Mouse (Mus musculus): ENCODE data around the gene Zcchc2.

DNA sequence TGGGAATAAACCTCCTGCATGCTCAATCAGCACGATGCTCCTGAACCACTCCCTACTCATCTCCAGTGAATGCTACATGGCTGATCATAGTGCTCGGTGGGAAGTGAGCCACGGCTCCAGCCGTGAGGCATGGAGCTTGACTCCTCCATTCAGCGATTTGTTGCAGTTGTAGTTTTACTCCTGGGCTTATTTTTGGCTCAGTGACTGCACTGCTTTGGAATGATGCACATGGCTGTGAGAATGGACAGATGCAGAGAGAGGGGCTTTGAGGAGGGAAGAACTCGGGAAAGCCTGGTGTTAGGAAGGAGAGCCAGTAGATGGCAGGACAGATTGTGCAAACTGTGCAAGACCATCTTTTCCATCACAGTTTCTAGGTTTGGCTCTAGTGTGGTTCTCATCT lies 49.1 kb downstream of the Zcchc2 start:
- TF ChIP-seq POLR2A (IDR thresholded peaks at IDR 0.05; ENCODE audit: low read depth, low read length) = no peak
- TF ChIP-seq CTCF (conservative IDR thresholded peaks at IDR 0.05 in 1 of 2, IDR thresholded peaks at IDR 0.05 in 1 of 2; ENCODE audit: low read depth in 2 of 2, low read length in 2 of 2) = 0 out of 4 replicates have a peak, but pooled peaks of 1 of the 2 experiments have one; percentile 3
- TF ChIP-seq SMC3 (IDR thresholded peaks at IDR 0.05; ENCODE audit: low read depth, low read length) = no peak
- TF ChIP-seq E2F4 (IDR thresholded peaks at IDR 0.05; ENCODE audit: insufficient replicate concordance, low read depth, low read length) = no peak
- TF ChIP-seq TBP (conservative IDR thresholded peaks at IDR 0.05; ENCODE audit: low read depth, low read length) = no peak

Measured in CH12.LX (cell line).